Mouse (Mus musculus) right cerebral cortex, postnatal 4 days (tissue): ENCODE measurements around the gene Sec1.

Experiments
- DNase-seq: peaks from one replicate; pipeline ENCODE4 v3.0.0-alpha.2; 2022

The Sec1 gene

GRCm38 (mm10) chr7:45693921-45694591, at the start of gene Sec1:
Sec1 (minus strand) TSS chr7:45694402.
- DNase-seq = no peak

- DNase-seq = no peak
Observed at GRCm38 (mm10) chr7:45742338-45742737, 48.1 kb upstream of the Sec1 start.

GRCm38 (mm10) chr7:45741777-45742176, 47.6 kb upstream of the Sec1 start:
- DNase-seq = no peak

- no peak for DNase-seq
Observed at GRCm38 (mm10) chr7:45741308-45741707, 47.1 kb upstream of the Sec1 start.

GRCm38 (mm10) chr7:45739820-45740219, 45.6 kb upstream of the Sec1 start:
- no peak for DNase-seq

- peak; percentile 91 for DNase-seq
Observed at GRCm38 (mm10) chr7:45739162-45739763, 45.1 kb upstream of the Sec1 start.

- DNase-seq = no peak
Observed at GRCm38 (mm10) chr7:45733477-45733876, 39.3 kb upstream of the Sec1 start.

- DNase-seq = no peak
Observed at GRCm38 (mm10) chr7:45730727-45731431, 36.7 kb upstream of the Sec1 start.

GRCm38 (mm10) chr7:45727625-45728024, 33.4 kb upstream of the Sec1 start:
- no peak for DNase-seq

- no peak for DNase-seq
Observed at GRCm38 (mm10) chr7:45726419-45726818, 32.2 kb upstream of the Sec1 start.

- DNase-seq = no peak
Observed at GRCm38 (mm10) chr7:45725713-45726112, 31.5 kb upstream of the Sec1 start, which contains the start of gene Spaca4. Spaca4 (minus strand) TSS chr7:45725813.

- no peak for DNase-seq
Observed at GRCm38 (mm10) chr7:45725151-45725550, 30.9 kb upstream of the Sec1 start.

GRCm38 (mm10) chr7:45723781-45724180, 29.6 kb upstream of the Sec1 start:
- DNase-seq = no peak

GRCm38 (mm10) chr7:45723301-45723700, 29.1 kb upstream of the Sec1 start:
- DNase-seq = peak; percentile 5

GRCm38 (mm10) chr7:45722348-45722713, 28.1 kb upstream of the Sec1 start:
- peak; percentile 8 for DNase-seq

- peak; percentile 9 for DNase-seq
Observed at GRCm38 (mm10) chr7:45721642-45722347, 27.6 kb upstream of the Sec1 start.

- DNase-seq = no peak
Observed at GRCm38 (mm10) chr7:45721234-45721571, 27.0 kb upstream of the Sec1 start.

- DNase-seq = peak; percentile 3
Observed at GRCm38 (mm10) chr7:45720413-45721233, 26.4 kb upstream of the Sec1 start, which contains the start of gene Fam83e. Fam83e (plus strand) TSS chr7:45721212.

GRCm38 (mm10) chr7:45719738-45720412, 25.7 kb upstream of the Sec1 start:
- peak; percentile 9 for DNase-seq

- no peak for DNase-seq
Observed at GRCm38 (mm10) chr7:45719180-45719579, 25.0 kb upstream of the Sec1 start.

- no peak for DNase-seq
Observed at GRCm38 (mm10) chr7:45718331-45718730, 24.1 kb upstream of the Sec1 start.

GRCm38 (mm10) chr7:45717918-45718297, 23.7 kb upstream of the Sec1 start, which contains the start of gene Sphk2:
Sphk2 (minus strand) TSS chr7:45718002.
- DNase-seq = peak; percentile 98
